Mouse (Mus musculus): ENCODE measurements at regions not wholly inside any gene's neighbourhood (a gene's known extent, or its start where the extent isn't known, plus 50 kb on each side); places are given as distances from the start of the nearest gene placed in this dataset.
A peak's percentile ranks its signal among the peaks of the same experiment; 100 is the strongest.

- no peak overlapping the region for H3K9ac ChIP-seq (ENCODE audit: low read length)
- WGBS: 80% methylated on average over 13 of the region's 13 CpGs
- no peak for ATAC-seq (ENCODE audit: insufficient number of reproducible peaks, insufficient read depth, low FRiP score, low read depth)
- no peaks in the 10 kb centered on the region for H3K27me3 ChIP-seq (ENCODE audit: control insufficient read depth, insufficient read depth, low read length)
- no peaks in the 10 kb centered on the region for H3K36me3 ChIP-seq (ENCODE audit: control insufficient read depth, insufficient read depth, low read length)
- no peak overlapping the region for H3K4me3 ChIP-seq (ENCODE audit: control insufficient read depth in 1 of 2, insufficient read depth in 1 of 2, low read depth in 1 of 2, low read length in 2 of 2)
- no peaks in the 10 kb centered on the region for H3K9me3 ChIP-seq (ENCODE audit: control insufficient read depth, low read length)
- H3K4me1 ChIP-seq (ENCODE audit: control insufficient read depth in 2 of 2, insufficient read depth in 2 of 2, low read length in 2 of 2): peaks cover 10 to 37% of the 10 kb centered on the region in 2 experiments
- H3K27ac ChIP-seq (replicated peaks in 1 of 2; ENCODE audit: control insufficient read depth in 1 of 2, insufficient read depth in 1 of 2, low read depth in 2 of 2, low read length in 2 of 2): no peak overlapping the region
- no peak overlapping the region for H3K4me2 ChIP-seq (ENCODE audit: low read length)
Measured at GRCm38 (mm10) chr13:110540543-110541265, 145.9 kb downstream of the Plk2 start.

GRCm38 (mm10) chr13:110541288-110542148 lies 146.7 kb downstream of the Plk2 start:
- H3K27ac ChIP-seq (replicated peaks in 1 of 2; ENCODE audit: control insufficient read depth in 1 of 2, insufficient read depth in 1 of 2, low read depth in 2 of 2, low read length in 2 of 2): 0 out of 4 replicates have a peak overlapping the region, but pooled peaks of 1 of the 2 experiments have one; percentile 12
- whole genome bisulfite sequencing: 62% methylated on average over 5 of the region's 5 CpGs

DNA sequence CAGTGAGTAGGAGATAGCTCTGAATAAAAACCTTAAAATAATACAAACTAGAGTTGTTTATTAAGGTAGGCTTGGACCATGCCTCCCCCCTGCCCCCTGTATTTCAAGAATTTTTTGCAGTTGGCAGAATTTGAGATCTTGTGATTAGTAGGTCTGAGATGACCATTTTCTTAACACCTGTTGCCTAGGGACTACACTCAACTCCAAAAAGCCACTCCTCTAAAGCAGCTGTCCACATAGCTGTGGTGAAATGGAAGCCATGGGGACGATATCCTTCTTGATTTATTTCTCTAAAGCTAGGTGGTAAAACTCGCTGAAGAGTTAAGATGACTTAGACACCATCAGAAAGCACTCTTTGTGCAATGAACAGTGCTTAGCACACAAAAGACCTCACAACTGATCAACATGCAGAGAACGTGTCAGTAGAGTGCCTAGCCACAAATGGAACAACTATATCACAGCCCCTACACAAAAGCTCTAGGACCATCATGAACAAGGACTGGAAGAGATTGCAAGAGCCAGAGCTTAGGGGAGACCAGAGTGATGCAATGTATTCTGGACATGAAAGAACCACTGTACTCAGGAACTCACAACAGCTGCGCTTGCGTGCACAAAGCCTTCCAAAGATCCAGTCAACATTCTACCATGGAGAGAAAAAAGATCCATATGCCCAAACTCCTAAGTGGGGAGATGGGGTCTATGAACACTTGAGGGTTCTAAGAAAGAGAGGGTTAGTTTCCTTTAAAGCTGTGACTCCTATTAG lies 147.6 kb downstream of the Plk2 start:
- Histone ChIP-seq H3K4me1 (ENCODE audit: control insufficient read depth in 2 of 2, insufficient read depth in 2 of 2, low read length in 2 of 2) (peaks cover 10 to 30% of the 10 kb centered on the region in 2 experiments), H3K9me3 (ENCODE audit: control insufficient read depth, low read length) (no peaks in the 10 kb centered on the region), H3K4me3 (ENCODE audit: control insufficient read depth in 1 of 2, insufficient read depth in 1 of 2, low read depth in 1 of 2, low read length in 2 of 2) (no peak overlapping the region), H3K27me3 (ENCODE audit: control insufficient read depth, insufficient read depth, low read length) (no peaks in the 10 kb centered on the region), H3K9ac (ENCODE audit: low read length) (no peak overlapping the region), H3K36me3 (ENCODE audit: control insufficient read depth, insufficient read depth, low read length) (no peaks in the 10 kb centered on the region), H3K27ac (replicated peaks in 1 of 2; ENCODE audit: control insufficient read depth in 1 of 2, insufficient read depth in 1 of 2, low read depth in 2 of 2, low read length in 2 of 2) (no peak overlapping the region), H3K4me2 (ENCODE audit: low read length) (no peak overlapping the region)
- 87% methylated on average over 5 of the region's 5 CpGs for WGBS
- no peak for ATAC-seq (ENCODE audit: insufficient number of reproducible peaks, insufficient read depth, low FRiP score, low read depth)

More at GRCm38 (mm10) chr13:110541288-110542148, 146.7 kb downstream of the Plk2 start:
- no peaks in the 10 kb centered on the region for H3K9me3 ChIP-seq (ENCODE audit: control insufficient read depth, low read length)
- no peak for ATAC-seq (ENCODE audit: insufficient number of reproducible peaks, insufficient read depth, low FRiP score, low read depth)
- H3K27me3 ChIP-seq (ENCODE audit: control insufficient read depth, insufficient read depth, low read length): no peaks in the 10 kb centered on the region
- no peak overlapping the region for H3K4me2 ChIP-seq (ENCODE audit: low read length)
- H3K4me3 ChIP-seq (ENCODE audit: control insufficient read depth in 1 of 2, insufficient read depth in 1 of 2, low read depth in 1 of 2, low read length in 2 of 2): no peak overlapping the region
- H3K36me3 ChIP-seq (ENCODE audit: control insufficient read depth, insufficient read depth, low read length): no peaks in the 10 kb centered on the region
- H3K4me1 ChIP-seq (ENCODE audit: control insufficient read depth in 2 of 2, insufficient read depth in 2 of 2, low read length in 2 of 2): peaks cover 10 to 35% of the 10 kb centered on the region in 2 experiments
- no peak overlapping the region for H3K9ac ChIP-seq (ENCODE audit: low read length)

GRCm38 (mm10) chr13:110545454-110545853 lies 150.6 kb downstream of the Plk2 start:
- Histone ChIP-seq H3K27me3 (ENCODE audit: control insufficient read depth, insufficient read depth, low read length) (no peaks in the 10 kb centered on the region), H3K36me3 (ENCODE audit: control insufficient read depth, insufficient read depth, low read length) (no peaks in the 10 kb centered on the region), H3K4me2 (ENCODE audit: low read length) (no peak overlapping the region), H3K9me3 (ENCODE audit: control insufficient read depth, low read length) (no peaks in the 10 kb centered on the region), H3K4me1 (ENCODE audit: control insufficient read depth in 2 of 2, insufficient read depth in 2 of 2, low read length in 2 of 2) (peaks cover 8 to 12% of the 10 kb centered on the region in 2 experiments; a peak in 3 of 4 replicates), H3K9ac (ENCODE audit: low read length) (no peak overlapping the region), H3K4me3 (ENCODE audit: control insufficient read depth in 1 of 2, insufficient read depth in 1 of 2, low read depth in 1 of 2, low read length in 2 of 2) (no peak overlapping the region), H3K27ac (replicated peaks in 1 of 2; ENCODE audit: control insufficient read depth in 1 of 2, insufficient read depth in 1 of 2, low read depth in 2 of 2, low read length in 2 of 2) (0 out of 4 replicates have a peak overlapping the region, but pooled peaks of 1 of the 2 experiments have one; percentile 4)
- 26% methylated on average over 6 of the region's 6 CpGs for WGBS
- ATAC-seq (ENCODE audit: insufficient number of reproducible peaks, insufficient read depth, low FRiP score, low read depth): no peak

DNA sequence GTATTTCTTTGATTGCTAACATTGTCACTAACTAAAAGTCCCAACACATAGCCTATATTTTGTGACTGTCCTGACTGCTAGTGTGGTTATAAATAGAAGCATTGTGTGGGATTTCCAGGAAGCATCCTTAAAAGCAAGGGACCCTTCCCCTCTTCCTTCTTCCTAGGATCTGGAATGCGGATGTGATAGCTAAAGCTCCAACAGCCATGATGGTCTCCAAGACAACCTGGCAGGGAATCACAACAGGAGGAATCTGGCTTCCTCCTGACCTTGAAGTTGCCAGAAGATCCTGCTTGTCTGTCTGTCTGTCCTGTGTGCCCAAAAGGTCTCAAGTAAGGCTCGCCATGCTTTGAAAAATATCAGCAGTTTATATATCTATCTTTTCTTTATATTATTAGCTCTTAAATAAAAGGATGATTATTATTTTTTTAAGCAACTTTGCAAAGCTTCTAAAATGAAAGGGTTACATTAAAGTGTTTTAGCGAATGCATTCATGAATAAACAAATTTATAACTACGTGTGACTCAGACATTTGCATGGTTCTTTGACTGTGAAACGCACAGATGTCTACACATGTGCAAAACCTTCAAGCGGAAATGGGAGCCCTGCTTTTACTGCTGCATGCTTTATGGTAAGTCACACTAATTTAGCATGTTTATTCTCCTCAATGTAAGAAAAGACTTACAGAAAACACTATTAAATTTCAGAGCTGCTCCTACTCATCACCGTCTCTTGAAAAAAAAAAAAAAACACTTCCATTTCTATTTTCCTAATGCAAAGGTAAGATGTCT lies 160.9 kb downstream of the Plk2 start:
- no peak for ATAC-seq (ENCODE audit: insufficient number of reproducible peaks, insufficient read depth, low FRiP score, low read depth)
- Histone ChIP-seq H3K4me3 (ENCODE audit: control insufficient read depth in 1 of 2, insufficient read depth in 1 of 2, low read depth in 1 of 2, low read length in 2 of 2) (no peak overlapping the region), H3K9me3 (ENCODE audit: control insufficient read depth, low read length) (no peaks in the 10 kb centered on the region), H3K27ac (replicated peaks in 1 of 2; ENCODE audit: control insufficient read depth in 1 of 2, insufficient read depth in 1 of 2, low read depth in 2 of 2, low read length in 2 of 2) (peak overlapping the region; percentile 31 to 34; a peak in 2 of 4 replicates), H3K4me1 (ENCODE audit: control insufficient read depth in 2 of 2, insufficient read depth in 2 of 2, low read length in 2 of 2) (peaks cover 2 to 11% of the 10 kb centered on the region in 2 experiments; a peak in 3 of 4 replicates), H3K4me2 (ENCODE audit: low read length) (no peak overlapping the region), H3K27me3 (ENCODE audit: control insufficient read depth, insufficient read depth, low read length) (no peaks in the 10 kb centered on the region), H3K9ac (ENCODE audit: low read length) (no peak overlapping the region), H3K36me3 (ENCODE audit: control insufficient read depth, insufficient read depth, low read length) (no peaks in the 10 kb centered on the region)
- WGBS: 77% methylated on average over 7 of the region's 7 CpGs

DNA sequence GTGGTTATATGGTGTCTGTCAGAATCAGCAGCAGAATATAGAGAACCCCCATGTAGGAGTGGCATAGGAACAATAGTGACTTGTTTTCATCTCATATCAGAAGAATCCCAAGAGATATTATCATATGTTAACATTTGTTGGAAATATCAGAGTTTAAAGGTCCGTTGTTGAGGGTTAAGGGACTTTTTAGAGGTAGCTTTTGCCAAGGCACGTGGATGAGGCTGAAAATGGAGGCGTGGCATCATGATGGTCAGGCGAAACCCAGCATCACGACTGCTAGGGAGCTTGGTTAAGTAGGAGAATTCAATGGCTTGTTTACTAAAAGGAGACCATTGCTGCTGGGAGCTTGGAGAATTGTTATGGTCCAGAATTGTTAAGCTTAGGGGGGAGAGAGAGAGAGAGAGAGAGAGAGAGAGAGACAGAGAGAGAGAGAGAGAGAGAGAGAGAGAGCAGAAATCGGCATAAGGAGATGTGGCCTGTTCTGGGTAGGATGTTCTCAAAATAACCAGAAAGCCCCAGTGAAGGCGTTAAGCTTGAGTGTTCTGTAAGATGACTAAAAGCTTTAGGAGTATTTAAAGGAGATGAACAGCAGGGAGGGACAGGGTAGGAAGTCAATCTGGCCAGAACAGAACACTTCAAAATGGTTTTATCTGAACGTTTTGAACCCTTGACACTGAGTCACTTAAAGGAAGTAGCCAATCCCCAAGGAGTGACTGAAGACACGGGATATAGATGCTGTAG lies 161.7 kb downstream of the Plk2 start:
- Histone ChIP-seq H3K27ac (replicated peaks in 1 of 2; ENCODE audit: control insufficient read depth in 1 of 2, insufficient read depth in 1 of 2, low read depth in 2 of 2, low read length in 2 of 2) (0 out of 4 replicates have a peak overlapping the region, but pooled peaks of 1 of the 2 experiments have one; percentile 39), H3K4me3 (ENCODE audit: control insufficient read depth in 1 of 2, insufficient read depth in 1 of 2, low read depth in 1 of 2, low read length in 2 of 2) (no peak overlapping the region), H3K4me1 (ENCODE audit: control insufficient read depth in 2 of 2, insufficient read depth in 2 of 2, low read length in 2 of 2) (peaks cover 2 to 11% of the 10 kb centered on the region in 2 experiments; a peak in 3 of 4 replicates), H3K9me3 (ENCODE audit: control insufficient read depth, low read length) (no peaks in the 10 kb centered on the region), H3K4me2 (ENCODE audit: low read length) (no peak overlapping the region), H3K36me3 (ENCODE audit: control insufficient read depth, insufficient read depth, low read length) (no peaks in the 10 kb centered on the region), H3K9ac (ENCODE audit: low read length) (no peak overlapping the region), H3K27me3 (ENCODE audit: control insufficient read depth, insufficient read depth, low read length) (no peaks in the 10 kb centered on the region)
- ATAC-seq (ENCODE audit: insufficient number of reproducible peaks, insufficient read depth, low FRiP score, low read depth): no peak
- WGBS: 54% methylated on average over 9 of the region's 9 CpGs

Data from heart, embryonic 14.5 days (tissue).